Mouse (Mus musculus) liver, embryonic 14.5 days (tissue): ENCODE results near the gene H2-M1. TPM values are rescaled to one million over a fixed set of nuclear protein-coding genes. Genes with fewer than 3 reads are reported as not detected.

ENCODE experiments used
- ATAC-seq: fragments of 200-750 bp; cut with Nextera tagmentation; 2 replicates; pipeline ENCODE4 v1.8.0; 2017; ENCODE audit warnings: moderate number of reproducible peaks, mild to moderate bottlenecking, moderate library complexity; ENCODE audit not compliant: insufficient read depth
- DNase-seq, 3 experiments: peaks; one replicate each; pipeline ENCODE4 v3.0.0-alpha.2; 2012 to 2013; ENCODE audit warnings: low read depth in 3 of 3, low spot score in 3 of 3
- H3K27ac ChIP-seq: fragments of 300-500 bp; sonication (generic); 2 replicates; pipeline ENCODE4 v1.5.1; 2014; ENCODE audit warnings: moderate library complexity, mild to moderate bottlenecking, control low read depth, inconsistent platforms
- H3K27me3 ChIP-seq: fragments of 300-500 bp; sonication (generic); 2 replicates; pipeline ENCODE4 v1.6.1; 2014; ENCODE audit warnings: mild to moderate bottlenecking, low read length, moderate library complexity; ENCODE audit not compliant: control insufficient read depth, insufficient read depth
- H3K36me3 ChIP-seq: fragments of 300-500 bp; sonication (generic); replicated peaks from 2 replicates; pipeline ENCODE4 v1.6.1; 2014; ENCODE audit warnings: low read depth; ENCODE audit not compliant: control insufficient read depth, insufficient read depth
- H3K4me1 ChIP-seq, 2 experiments: fragments of 200-500 bp in 1 of 2; fragments of 300-500 bp in 1 of 2; sonication (generic) in 1 of 2; replicated peaks; 2 replicates each; pipeline ENCODE4 v1.6.1; 2012 to 2014; ENCODE audit warnings: antibody characterized with exemption in 1 of 2, inconsistent platforms in 1 of 2, low read length in 1 of 2; ENCODE audit not compliant: control insufficient read depth in 2 of 2, insufficient read depth in 2 of 2
- H3K4me2 ChIP-seq: fragments of 300-500 bp; sonication (generic); 2 replicates; pipeline ENCODE4 v1.6.1; 2014; ENCODE audit warnings: low read depth, mild to moderate bottlenecking, control low read depth, moderate library complexity
- H3K4me3 ChIP-seq, 2 experiments: fragments of 200-500 bp in 1 of 2; fragments of 300-500 bp in 1 of 2; sonication (generic) in 1 of 2; 2 replicates each; pipeline ENCODE4 v1.5.1; 2012 to 2014; ENCODE audit warnings: low read depth in 2 of 2, low read length in 2 of 2, mild to moderate bottlenecking in 2 of 2, control low read depth in 1 of 2, inconsistent platforms in 1 of 2, moderate library complexity in 1 of 2; ENCODE audit not compliant: insufficient read depth in 1 of 2
- H3K9ac ChIP-seq: fragments of 300-500 bp; sonication (generic); replicated peaks from 2 replicates; pipeline ENCODE4 v1.6.1; 2014; ENCODE audit warnings: mild to moderate bottlenecking, control low read depth, moderate library complexity
- H3K9me3 ChIP-seq: fragments of 300-500 bp; sonication (generic); 2 replicates; pipeline ENCODE4 v1.6.1; 2016; ENCODE audit warnings: low read length, mixed read lengths; ENCODE audit not compliant: control insufficient read depth
- CTCF ChIP-seq: IDR thresholded peaks from 2 replicates; pipeline ENCODE4 v1.5.1; 2016; ENCODE audit warnings: antibody characterized with exemption, low read depth, control low read depth
- EP300 ChIP-seq: IDR thresholded peaks from 2 replicates; pipeline ENCODE4 v1.6.1; 2016; ENCODE audit warnings: antibody characterized with exemption, low read depth
- WGBS: fragments of 180-500 bp; shearing (Covaris S2); extraction: QIAGEN DNeasy Blood & Tissue Kit; methylation state at CpG from one replicate; pipeline ENCODE4 v1.1.7; 2014; ENCODE audit not compliant: insufficient replicate concordance; 5-methylcytosine and 5-hydroxymethylcytosine counted together
- polyA plus RNA-seq, 2 experiments: library from polyadenylated mRNA; depleted of rRNA in 1 of 2; stranded (reverse) in 1 of 2; unstranded in 1 of 2; fragments of >200 nt; fragmentation: Nextera tagmentation in 1 of 2; extraction: Ambion mirVana in 1 of 2; gene quantifications; 2 replicates each; pipeline versions ENCODE4 v1.2.1 to v1.2.3; 2012 to 2014

H2-M1 gene
- polyA plus RNA-seq (2012; rRNA removed) = not detected in 2 replicates
- not detected in 2 replicates for polyA plus RNA-seq (2014; fragmentation: Nextera tagmentation; extraction: Ambion mirVana)

GRCm38 (mm10) chr17:36672119-36672518 lies at the start of gene H2-M1:
Gene H2-M1, minus strand, starts transcription at chr17:36672219.
- no peak within 1 kb of the TSS for H3K4me2 ChIP-seq
- H3K9ac ChIP-seq = no peak within 1 kb of the TSS
- no peak within 1 kb of the TSS for H3K27ac ChIP-seq
- no peaks in the 10 kb centered on the region for H3K9me3 ChIP-seq
- ATAC-seq (no peak), DNase-seq (no peak)
- H3K27me3 ChIP-seq = no peaks in the 10 kb centered on the region
- WGBS = 41% methylated on average over 3 of the region's 3 CpGs
- no peaks in the 10 kb centered on the region for H3K4me1 ChIP-seq
- TF ChIP-seq EP300 = no peak
- no peak for TF ChIP-seq CTCF
- no peaks in the 10 kb centered on the region for H3K36me3 ChIP-seq
- H3K4me3 ChIP-seq = no peak within 1 kb of the TSS

GRCm38 (mm10) chr17:36697693-36698092 lies 25.7 kb upstream of the H2-M1 start:
- no peak for DNase-seq
- no peak overlapping the region for H3K4me3 ChIP-seq
- TF ChIP-seq CTCF (no peak), EP300 (no peak)
- no peaks in the 10 kb centered on the region for H3K4me1 ChIP-seq
- H3K27ac ChIP-seq = no peak overlapping the region
- ATAC-seq = no peak
- H3K9me3 ChIP-seq = no peaks in the 10 kb centered on the region
- H3K27me3 ChIP-seq = no peaks in the 10 kb centered on the region
- H3K9ac ChIP-seq = no peak overlapping the region
- H3K36me3 ChIP-seq = no peaks in the 10 kb centered on the region
- 27% methylated on average over 2 of the region's 2 CpGs for WGBS
- no peak overlapping the region for H3K4me2 ChIP-seq

GRCm38 (mm10) chr17:36642566-36642965 lies 29.5 kb downstream of the H2-M1 start, which contains the start of gene H2-M9:
Gene H2-M9, minus strand, starts transcription at chr17:36642666.
- no peak for DNase-seq
- Histone ChIP-seq H3K27me3 (no peaks in the 10 kb centered on the region), H3K9ac (no peak within 1 kb of the TSS), H3K27ac (no peak within 1 kb of the TSS), H3K9me3 (no peaks in the 10 kb centered on the region), H3K4me3 (no peak within 1 kb of the TSS), H3K36me3 (no peaks in the 10 kb centered on the region), H3K4me2 (no peak within 1 kb of the TSS), H3K4me1 (no peaks in the 10 kb centered on the region)
- TF ChIP-seq EP300 = no peak
- TF ChIP-seq CTCF = no peak
- no peak for ATAC-seq
- 70% methylated on average over 3 of the region's 3 CpGs for WGBS

Other genes with a start within 250 kb of the H2-M1 start
- not detected in 2 replicates for gene H2-M10.4, start 209.9 kb downstream of the H2-M1 start, polyA plus RNA-seq (2012; rRNA removed)
- gene H2-M10.4, start 209.9 kb downstream of the H2-M1 start, polyA plus RNA-seq (2014; fragmentation: Nextera tagmentation; extraction: Ambion mirVana) = not detected in 2 replicates
- not detected in 2 replicates for gene H2-M11, start 125.1 kb downstream of the H2-M1 start, polyA plus RNA-seq (2012; rRNA removed)
- not detected in 2 replicates for gene H2-M11, start 125.1 kb downstream of the H2-M1 start, polyA plus RNA-seq (2014; fragmentation: Nextera tagmentation; extraction: Ambion mirVana)
- gene H2-M9, start 29.6 kb downstream of the H2-M1 start, polyA plus RNA-seq (2012; rRNA removed) = not detected in 2 replicates
- not detected in 2 replicates for gene H2-M9, start 29.6 kb downstream of the H2-M1 start, polyA plus RNA-seq (2014; fragmentation: Nextera tagmentation; extraction: Ambion mirVana)
- gene H2-M10.5, start 100.7 kb upstream of the H2-M1 start, polyA plus RNA-seq (2012; rRNA removed) = not detected in 2 replicates
- not detected in 2 replicates for gene H2-M10.5, start 100.7 kb upstream of the H2-M1 start, polyA plus RNA-seq (2014; fragmentation: Nextera tagmentation; extraction: Ambion mirVana)
- not detected in 2 replicates for gene H2-M10.6, start 140.0 kb upstream of the H2-M1 start, polyA plus RNA-seq (2012; rRNA removed)
- gene H2-M10.6, start 140.0 kb upstream of the H2-M1 start, polyA plus RNA-seq (2014; fragmentation: Nextera tagmentation; extraction: Ambion mirVana) = not detected in 2 replicates
- 6.6 and 8.6 TPM in 2 replicates for gene Trim26, start 164.9 kb upstream of the H2-M1 start, polyA plus RNA-seq (2012; rRNA removed)
- 6.7 and 7.9 TPM in 2 replicates for gene Trim26, start 164.9 kb upstream of the H2-M1 start, polyA plus RNA-seq (2014; fragmentation: Nextera tagmentation; extraction: Ambion mirVana)
- 0.15 and 0.26 TPM in 2 replicates for gene Trim15, start 195.0 kb upstream of the H2-M1 start, polyA plus RNA-seq (2012; rRNA removed)
- gene Trim15, start 195.0 kb upstream of the H2-M1 start, polyA plus RNA-seq (2014; fragmentation: Nextera tagmentation; extraction: Ambion mirVana) = 0.20 and 0.32 TPM in 2 replicates
- gene Trim10, start 197.4 kb upstream of the H2-M1 start, polyA plus RNA-seq (2012; rRNA removed) = 82.4 and 114 TPM in 2 replicates
- gene Trim10, start 197.4 kb upstream of the H2-M1 start, polyA plus RNA-seq (2014; fragmentation: Nextera tagmentation; extraction: Ambion mirVana) = 251 and 278 TPM in 2 replicates
- not detected in 2 replicates for gene Trim40, start 217.9 kb upstream of the H2-M1 start, polyA plus RNA-seq (2012; rRNA removed)
- not detected in 2 replicates for gene Trim40, start 217.9 kb upstream of the H2-M1 start, polyA plus RNA-seq (2014; fragmentation: Nextera tagmentation; extraction: Ambion mirVana)
- gene Trim31, start 225.9 kb upstream of the H2-M1 start, polyA plus RNA-seq (2012; rRNA removed) = 0.03 TPM in 1 of 2 replicates, not detected in the other
- gene Trim31, start 225.9 kb upstream of the H2-M1 start, polyA plus RNA-seq (2014; fragmentation: Nextera tagmentation; extraction: Ambion mirVana) = not detected in 2 replicates